Mouse (Mus musculus) skeletal muscle tissue, adult 2 months (tissue): ENCODE data around the gene Vps45.

Experiments
- DNase-seq: peaks from one replicate; pipeline ENCODE4 v3.0.0-alpha.2; 2012; ENCODE audit warnings: low read depth, low spot score

Vps45 gene

DNA sequence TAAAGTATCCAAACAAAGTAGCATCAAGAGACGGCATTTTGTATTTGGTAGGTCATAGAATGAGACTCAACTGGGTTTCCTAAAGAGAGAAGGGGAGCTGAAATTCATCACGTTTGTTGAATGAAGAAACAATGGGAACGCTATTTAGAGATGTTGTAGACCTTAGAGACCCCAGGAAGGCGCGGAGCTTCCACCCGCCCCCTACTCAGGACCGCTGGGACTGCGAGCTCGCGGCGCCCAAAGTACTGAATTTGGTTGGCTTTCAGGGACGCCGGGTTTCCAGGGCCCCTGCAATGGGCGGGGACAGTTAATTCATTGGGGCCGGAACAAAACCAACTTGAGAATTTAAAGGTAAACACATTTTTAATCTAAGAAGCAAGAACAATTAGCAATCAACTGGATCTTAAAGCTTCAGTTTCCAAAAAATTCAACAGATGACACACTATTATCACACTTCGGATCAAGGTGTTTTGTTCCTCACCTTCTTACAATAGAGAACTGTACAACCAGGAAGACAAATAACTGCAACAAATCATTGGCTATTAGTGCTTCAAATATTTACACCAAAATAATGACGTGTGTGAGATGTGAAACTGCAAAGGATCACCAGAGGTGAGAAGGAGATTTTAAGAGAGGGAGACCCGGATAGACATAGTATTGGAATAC, at the start of gene Vps45:
Gene Vps45 (minus strand): TSS at position 236 of the 666 bp plus-strand sequence.
- no peak for DNase-seq

DNA sequence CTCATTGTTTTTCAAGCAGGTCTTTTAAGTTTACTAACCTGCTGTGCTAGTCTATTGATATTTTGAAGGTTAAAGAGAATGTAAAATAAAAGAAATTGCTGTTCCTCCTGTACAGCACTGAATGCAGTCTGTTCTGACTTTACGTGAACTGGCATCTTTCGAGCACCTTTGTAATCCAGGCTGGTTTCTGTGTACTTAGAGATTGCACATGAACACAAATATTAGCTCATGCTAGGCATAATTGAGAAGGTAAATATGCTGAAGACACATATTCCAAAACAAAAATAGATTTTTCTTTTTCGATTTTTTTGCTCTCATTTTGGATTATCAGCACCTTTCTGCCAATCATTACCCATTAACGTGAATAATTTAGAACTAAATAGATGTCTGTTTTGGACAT, 47.9 kb upstream of the Vps45 start:
- DNase-seq: no peak

DNA sequence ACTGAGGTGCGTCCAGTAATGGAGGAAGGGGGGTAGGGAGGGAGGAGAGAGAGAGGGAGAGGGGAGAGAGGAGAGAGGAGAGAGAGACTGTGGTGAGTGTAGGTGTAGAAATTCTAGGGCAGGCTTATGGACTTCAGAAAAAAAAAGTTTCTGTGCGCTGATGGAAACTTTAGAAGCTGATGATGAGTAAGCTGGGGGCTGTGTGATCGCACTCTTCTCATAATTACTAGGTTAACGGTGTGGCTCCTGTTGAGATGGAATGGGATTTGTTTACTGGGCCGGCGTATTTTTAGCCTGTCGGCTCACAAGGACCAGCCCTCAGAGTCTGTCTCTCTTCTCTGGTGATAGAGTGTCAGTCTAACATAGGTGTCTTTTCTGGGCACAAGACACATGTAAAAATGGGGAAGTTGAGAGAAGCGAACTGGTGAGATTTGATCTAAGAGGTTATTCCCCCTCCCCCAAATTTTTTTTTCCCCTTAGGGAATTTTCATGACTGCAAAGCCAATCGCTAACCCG, 47.0 kb upstream of the Vps45 start:
- DNase-seq: peak; percentile 74

DNA sequence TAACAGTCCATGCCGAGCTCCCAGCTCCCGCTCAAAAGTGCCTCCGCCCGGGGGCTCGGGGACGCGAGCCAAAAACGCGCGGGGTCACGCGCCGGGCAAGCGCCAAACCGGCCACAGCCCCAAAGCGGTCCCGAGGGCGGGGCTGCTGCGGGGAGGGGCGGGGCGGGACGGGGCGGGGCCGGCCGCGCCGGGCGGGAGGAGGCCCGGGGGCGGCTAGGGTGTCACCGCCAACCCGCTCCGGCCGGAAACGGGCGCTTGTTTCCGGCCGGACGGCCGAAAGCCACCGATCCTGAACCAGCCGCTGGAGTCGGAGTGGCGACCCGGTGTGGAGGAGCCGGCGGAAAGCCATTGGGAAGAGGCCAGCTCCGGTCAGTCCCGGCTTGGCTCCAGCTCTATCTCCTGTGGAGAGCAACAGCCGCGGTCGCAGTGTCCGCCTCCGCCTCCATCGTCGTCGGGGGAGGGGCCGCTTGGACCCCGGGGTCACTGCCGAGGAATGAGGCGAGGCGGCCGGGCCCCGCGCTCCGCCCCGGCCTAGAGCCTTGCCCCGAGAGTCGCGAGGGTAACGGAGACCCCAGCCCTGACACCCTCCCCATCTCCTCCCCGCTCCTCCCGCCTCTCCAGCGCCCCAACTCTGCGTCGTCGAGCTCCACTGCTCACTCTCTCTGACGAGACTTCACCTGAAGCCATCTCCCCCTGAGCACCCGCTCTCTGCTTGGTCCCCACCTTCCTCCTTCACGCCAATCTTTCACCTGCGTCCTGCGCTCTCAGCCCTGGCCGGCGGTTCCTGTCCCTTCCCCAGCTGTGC, 46.2 kb upstream of the Vps45 start, which contains the start of gene Otud7b:
Gene Otud7b (plus strand): TSS at position 267 of the 805 bp plus-strand sequence.
- peak; percentile 87 for DNase-seq

DNA sequence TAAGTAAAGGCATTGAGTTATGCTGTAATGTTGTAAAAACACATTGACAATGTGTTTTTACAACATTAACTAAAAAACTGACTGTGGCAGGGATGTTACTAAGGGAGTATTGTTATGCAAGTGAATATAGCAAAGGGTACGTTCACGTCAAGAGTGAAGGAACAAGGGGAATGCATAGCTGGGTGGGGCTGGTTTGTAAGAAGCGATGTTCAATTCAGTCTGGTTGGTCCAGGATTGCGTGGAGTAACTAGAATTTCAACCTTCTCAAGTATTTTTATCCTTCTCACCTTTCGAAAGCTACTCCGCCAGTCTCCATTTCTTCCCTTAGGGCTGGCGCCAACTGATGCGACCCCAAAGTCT, 45.6 kb upstream of the Vps45 start:
- no peak for DNase-seq

DNA sequence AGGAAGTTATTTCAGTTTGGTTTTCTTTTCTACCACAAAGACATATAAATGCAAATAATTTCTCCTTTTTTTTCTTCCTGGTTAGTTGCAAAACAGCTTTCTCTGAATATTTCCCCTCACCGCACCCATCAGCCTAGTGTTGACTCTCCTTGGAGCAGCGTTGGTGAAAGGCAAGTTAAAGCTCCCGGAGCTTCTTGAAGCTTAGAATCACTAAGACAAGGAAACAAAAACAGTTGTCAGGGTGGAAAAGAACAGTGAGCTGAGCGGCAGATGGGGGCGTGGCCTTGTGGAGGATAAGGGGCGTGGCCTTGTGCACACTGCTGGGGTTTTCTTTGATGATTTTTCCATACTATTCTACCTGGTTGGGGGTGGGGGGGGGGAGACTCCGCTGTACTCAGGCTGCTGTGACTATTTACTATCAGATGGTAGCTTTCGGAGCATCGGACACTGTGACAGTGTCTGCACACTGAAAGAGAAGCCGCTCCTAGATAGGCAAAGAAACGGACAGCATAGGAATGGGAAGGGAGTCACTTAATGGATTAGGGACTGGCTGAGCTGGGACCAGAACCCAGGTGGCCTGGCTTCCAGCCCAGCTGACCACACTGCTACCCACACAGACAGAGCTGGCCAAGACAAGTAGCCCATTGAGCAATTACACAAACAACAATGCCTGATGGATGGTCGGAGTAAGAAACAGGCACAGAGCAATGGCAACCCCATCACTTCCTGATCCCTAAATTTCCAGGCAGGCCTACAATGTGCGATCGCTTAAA, 44.0 kb upstream of the Vps45 start:
- no peak for DNase-seq

DNA sequence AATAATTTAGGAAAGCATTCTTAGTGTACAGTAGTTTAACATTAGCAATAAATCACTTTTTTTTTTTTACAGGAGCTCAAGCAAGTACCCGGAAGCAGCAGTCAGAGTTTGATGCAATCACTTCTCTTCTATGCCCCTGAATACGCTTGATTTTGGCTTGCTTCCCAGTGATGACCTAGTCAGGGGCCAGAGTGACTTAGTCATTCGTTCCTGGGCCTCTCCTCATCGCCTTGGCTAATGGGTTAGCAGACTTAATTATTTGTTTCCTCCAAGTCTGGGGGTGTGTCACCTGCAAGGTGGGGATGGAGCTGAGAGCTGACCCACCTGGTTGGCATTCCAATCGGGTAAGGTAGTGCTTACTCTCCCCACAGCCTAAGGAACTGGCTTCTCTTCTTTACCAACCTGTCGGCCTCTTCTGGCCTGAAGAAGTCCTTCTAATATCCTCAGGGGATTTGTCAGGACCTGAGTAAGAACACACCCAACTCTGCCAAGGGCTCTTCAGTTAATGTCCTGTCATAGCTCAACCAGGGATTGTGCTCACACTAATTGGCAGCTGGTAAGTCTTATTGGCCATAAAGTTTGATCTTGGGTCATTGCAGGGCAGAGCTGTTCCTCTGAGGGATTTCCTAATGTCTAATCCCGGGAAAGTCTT, 40.5 kb upstream of the Vps45 start:
- peak; percentile 85 for DNase-seq

DNA sequence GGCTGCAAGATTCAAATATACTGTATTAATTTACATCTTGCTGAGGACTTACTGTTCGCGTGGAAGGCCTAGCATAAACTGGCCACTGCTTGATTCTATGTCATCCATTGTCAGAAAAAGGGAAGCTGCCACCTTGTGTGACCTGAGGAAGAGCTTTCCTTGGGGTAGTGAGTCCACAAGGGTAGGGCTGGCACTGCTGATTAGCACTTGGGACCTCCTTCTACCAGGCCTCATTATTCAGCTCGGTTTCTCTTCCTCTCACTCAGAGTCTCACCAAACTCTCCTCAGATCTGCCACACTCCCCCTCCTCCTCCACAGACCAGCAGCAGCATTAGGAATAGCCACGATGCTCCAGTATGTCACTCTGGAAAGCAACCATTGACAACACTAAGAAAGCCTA, 39.9 kb upstream of the Vps45 start:
- no peak for DNase-seq

DNA sequence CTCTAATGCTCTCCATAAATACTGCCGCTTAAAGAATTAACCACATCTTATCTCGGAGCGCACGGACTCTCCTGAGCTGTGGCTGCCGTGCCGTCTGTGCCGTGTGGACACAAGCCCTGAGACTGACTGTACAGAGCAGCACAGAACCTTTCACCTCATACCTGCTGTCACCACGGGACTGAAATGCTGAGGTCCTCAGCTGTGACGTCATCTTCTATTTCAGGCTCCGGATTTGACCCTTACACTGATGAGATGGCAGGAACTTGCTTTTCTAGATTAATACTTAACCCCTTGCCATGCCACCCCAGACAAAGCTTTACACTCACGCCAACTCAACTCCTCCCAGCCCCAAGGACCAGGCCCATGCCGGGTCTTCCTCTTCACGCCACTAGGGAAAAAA, 35.9 kb upstream of the Vps45 start:
- no peak for DNase-seq

DNA sequence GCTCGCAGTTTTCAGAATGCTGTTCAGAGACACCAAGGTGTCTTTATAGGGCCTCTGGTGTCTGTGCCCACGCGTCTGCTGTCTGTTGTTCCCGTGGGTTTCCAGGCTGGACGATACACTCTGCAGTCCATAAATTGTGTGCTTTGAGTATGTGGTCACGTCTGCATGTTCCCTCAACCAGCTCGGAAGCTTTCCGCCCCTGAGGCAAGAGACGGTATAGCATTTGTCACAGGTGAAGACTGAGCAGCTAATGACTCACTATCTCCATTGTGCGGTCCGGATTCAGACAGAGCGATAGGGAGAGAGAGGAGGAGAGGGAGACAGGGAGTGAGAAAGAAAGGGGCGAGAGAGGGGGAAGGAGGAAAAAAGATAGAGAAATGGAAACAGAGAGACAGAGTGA, 35.2 kb upstream of the Vps45 start:
- no peak for DNase-seq

DNA sequence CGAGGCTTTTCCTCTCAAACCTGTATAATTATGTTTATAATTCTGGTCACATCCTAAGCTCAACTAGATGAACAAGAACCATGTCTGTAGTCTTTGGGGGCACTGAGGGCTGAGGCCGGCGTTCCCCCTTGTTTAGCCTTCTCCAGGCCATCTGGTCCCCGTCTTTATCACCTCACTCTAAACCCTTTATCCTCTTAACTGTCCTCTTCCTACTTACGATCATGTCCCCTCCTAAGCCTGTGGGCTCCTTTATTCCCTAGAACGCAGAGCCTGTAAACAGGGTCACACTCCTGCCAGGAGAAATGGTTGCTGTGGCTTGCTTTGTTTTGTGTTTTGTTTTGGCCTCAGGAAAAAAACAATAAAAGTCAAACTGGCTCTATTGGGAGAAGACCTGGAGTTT, 33.7 kb upstream of the Vps45 start:
- no peak for DNase-seq

DNA sequence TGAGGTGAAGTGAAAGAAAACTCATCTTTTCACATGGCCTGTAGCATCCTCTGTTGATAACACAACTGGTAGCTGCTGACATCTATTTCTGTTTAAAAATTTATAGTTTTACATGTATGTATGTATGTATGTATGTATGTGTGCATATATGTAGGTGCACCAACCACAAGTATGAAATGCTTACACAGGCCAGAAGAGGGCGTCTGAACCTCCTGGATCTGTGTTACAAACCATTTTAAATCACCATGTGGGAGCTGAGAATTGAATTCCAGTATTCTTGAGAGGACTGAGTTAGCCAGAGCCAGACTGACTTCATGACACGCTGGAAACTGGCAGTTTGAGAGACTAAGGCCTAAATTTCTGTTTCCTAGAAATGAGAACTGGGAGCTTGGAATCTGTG, 32.9 kb upstream of the Vps45 start:
- DNase-seq: no peak

DNA sequence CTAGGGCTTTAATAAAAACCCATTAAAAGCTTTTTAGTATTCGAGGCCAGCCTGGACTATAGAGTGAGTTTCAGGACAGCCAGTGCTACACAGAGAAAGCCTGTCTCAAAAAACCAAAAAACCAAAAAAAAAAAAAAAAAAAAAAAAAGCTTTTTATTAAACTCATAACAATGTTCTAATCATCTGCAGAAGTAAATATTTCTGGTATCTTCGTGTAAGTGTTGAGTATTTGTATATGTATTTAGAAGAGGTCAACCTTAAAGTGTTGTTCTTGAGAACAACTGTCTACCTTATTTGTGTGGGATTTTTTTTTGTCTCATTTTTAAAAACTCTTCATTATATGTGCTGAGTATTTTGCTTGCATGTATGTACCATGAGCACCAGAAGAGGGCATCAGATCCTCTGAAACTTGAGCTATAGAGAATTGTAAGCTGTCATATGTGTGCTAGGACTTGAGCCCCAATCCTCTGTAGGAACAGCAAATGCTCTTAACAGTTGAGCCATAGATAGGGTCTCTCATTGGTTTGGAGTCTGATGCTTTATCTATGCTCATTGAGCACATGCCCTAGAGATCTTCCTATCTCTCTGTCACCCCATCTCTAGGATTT, 31.7 kb upstream of the Vps45 start:
- no peak for DNase-seq

DNA sequence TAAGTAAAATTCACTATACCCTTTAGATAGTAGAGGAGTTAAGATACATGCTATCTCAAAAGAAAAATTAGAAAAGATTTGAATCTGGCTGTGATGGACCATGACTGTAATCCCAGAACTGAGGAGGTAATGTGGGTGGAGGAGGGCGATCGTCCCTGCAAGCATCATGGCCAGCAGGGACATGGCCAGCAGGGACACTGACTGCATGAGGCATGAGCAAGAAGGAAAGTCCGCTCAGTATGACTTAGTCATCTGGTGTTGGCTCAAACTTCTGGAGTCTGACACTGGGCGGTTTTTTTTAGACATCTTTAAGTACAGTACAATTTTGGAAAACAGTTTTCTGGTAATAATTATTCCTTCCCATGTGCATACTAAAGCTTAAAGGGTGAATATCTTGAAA, 29.5 kb upstream of the Vps45 start:
- peak; percentile 23 for DNase-seq

DNA sequence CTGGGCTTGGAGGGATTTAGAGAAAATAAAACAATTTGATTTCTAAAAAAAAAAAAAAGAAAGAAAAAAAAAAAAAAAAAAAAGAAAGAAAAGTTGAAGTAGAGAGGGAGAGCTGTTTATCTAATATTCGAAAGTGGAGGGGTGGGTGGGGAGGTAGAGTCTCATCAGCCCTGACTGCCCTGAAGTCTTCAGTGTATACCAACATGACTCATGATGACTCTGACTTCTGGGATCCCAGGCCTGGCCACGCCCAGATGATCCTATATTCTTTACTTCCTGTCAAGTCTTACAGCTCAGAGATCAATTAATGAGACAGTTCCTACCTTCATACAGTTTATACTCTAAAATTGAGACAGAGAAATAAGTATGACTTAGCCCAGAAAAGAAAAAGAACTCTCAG, 29.0 kb upstream of the Vps45 start:
- no peak for DNase-seq

DNA sequence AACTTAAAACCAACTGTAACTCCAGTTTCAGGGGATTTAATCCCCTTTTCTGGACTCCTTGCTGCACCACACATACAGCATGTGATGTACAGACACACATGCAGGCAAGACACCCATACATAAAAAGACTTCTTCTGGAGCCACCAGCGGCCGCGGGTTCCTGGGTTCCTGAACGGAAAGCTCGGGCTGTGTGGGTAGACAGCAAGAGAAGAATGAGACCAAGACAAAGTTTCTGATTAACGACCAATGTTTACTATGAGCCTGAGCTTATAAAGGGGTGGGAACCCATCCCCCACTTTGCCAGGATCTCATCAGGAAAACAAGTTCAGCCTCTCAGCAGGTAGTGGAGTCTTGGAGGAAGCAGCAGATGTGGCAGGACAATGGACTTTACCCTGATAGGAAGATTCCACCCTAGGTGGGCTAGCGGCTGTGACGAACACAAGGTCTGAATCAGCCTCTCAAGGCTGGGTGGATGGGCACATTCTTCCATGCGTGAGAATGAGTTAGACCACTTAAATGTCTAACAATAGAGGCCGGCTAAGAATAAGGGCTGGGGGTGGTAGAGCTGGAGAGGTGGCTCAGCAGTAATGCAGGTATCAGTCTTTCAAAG, 26.0 kb upstream of the Vps45 start:
- DNase-seq: no peak

DNA sequence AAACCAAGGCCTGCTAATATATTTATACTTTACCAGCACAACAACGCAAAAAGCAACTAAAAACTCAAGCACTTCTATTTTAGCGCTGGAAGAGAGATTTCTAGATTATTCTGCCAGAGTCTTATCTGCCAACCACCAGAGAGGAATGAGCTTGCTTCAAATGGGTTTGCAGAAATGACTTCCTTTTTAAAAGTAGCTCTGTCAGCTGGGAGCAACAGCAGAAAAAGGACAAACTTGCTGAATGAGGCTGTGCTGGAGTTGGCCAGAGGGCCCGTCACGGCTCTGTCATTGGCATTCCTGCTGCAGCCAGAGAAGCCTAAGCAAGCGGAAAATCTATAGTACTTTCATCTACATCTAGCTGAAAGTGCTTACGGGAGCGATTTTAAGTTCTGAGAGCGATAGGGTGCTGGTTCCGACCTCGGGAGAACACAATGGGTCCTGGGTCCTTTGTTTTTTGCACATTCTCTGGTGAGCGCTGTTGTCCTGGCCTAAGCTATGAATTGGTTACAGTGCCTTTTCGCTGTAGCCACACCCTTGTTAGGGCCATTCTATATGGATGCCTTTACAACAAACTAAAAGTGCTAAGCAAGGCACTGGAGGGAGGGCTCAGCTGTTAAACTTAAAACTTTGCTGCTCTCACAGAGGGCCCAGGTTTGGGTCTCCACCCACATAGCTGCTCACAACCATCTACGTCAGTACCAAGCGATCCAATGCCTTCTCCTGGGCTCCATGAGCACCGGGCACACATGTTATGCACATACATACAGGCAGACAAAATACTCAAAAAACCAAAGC, 24.6 kb upstream of the Vps45 start:
- DNase-seq: no peak

DNA sequence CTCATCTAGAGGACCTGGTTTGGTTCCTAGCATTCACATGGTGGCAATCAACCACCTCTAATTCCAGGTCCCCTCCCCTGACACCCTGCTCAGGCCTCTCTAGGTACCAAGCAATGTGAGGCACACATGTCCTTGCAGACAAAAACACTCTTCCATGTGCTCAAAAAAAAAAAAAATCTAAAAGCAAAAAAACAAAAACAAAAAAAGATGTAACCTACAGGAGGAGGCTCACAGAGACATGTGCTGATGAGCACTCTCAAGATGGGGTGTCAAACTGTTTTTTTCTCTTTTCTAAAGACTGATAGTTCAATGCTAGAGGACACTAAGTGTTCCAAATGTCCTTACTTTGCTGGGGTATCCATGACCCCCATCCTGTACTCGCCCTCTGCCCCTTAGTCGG, 23.8 kb upstream of the Vps45 start:
- DNase-seq: no peak

DNA sequence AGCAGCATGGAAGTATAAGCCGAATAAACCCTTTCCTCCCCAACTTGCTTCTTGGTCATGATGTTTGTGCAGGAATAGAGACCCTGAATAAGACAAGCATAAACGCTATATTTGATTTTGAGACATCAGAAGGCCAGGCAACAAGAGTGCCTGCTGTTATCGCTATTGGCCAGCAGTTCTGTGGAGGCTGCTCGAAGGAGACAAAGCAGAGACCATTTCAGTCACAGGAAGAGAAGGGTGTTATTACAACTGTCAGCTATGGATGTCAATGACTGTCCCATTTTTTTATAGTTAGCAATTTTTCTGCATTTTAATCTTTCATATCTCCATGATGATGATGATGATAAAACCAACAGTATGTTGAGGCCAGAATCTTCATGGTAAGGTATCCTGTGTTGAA, 23.4 kb upstream of the Vps45 start:
- DNase-seq: no peak

DNA sequence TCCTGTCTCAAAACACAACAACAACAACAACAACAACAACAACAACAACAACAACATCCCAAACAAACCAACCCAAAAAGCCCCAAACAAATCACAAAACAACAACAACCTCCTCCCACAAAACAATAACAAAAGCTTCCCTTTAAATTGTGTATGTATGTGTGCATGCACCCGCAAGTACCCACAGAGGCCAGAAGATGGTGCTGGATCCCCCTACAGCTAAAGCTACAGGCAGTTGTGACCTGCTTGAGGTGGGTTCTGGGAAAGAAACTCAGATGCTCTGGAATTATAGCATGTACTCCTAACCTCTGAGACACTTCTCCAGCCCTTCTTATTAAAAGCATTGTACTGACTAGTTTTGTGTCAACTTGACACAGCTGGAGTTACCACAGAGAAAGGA, 22.7 kb upstream of the Vps45 start:
- DNase-seq: no peak
